Comparison of ENCODE assay signal across 8 mouse cellular contexts in genomic region chr16:43540108-43540507, GRCm38 (mm10).
DNase-seq lines count a peak whose midpoint lies in the region; ATAC-seq and TF ChIP-seq lines count a peak whose summit lies in the region.

No protein-coding gene starts in this region.

- peak; percentile 38 for DNase-seq in adrenal gland, postnatal 14 days
- DNase-seq in adrenal gland, adult 8-10 months: no peak
- DNase-seq in lung, embryonic 14.5 days: peak; percentile 83
- DNase-seq in lung, postnatal 4 days: no peak
- peak; percentile 84 for DNase-seq in embryonic facial prominence, embryonic 14.5 days (ENCODE audit: low spot score)
- DNase-seq in midbrain, embryonic 14.5 days: peak; percentile 82
- DNase-seq in thymus, postnatal 36 days: no peak
- no peak for DNase-seq in kidney, postnatal 25 days

- H3K4me3 ChIP-seq in lung, embryonic 14.5 days (ENCODE audit: low read depth, low read length): no peak overlapping the region
- no peak overlapping the region for H3K4me3 ChIP-seq in embryonic facial prominence, embryonic 14.5 days (ENCODE audit: low read depth, low read length)
- H3K4me3 ChIP-seq in midbrain, embryonic 14.5 days (replicated peaks; ENCODE audit: low read depth, low read length): no peak overlapping the region

- WGBS in lung, embryonic 14.5 days: 19% methylated on average over 3 of the region's 3 CpGs
- 19% methylated on average over 3 of the region's 3 CpGs for WGBS in embryonic facial prominence, embryonic 14.5 days
- WGBS in midbrain, embryonic 14.5 days: 31% methylated on average over 3 of the region's 3 CpGs

- H3K4me1 ChIP-seq in lung, embryonic 14.5 days (ENCODE audit: insufficient read depth): no peaks in the 10 kb centered on the region
- H3K4me1 ChIP-seq in embryonic facial prominence, embryonic 14.5 days (ENCODE audit: control insufficient read depth, insufficient read depth, low read length): peaks cover 3% of the 10 kb centered on the region; the same call in 1 of the 2 replicates
- no peaks in the 10 kb centered on the region for H3K4me1 ChIP-seq in midbrain, embryonic 14.5 days (ENCODE audit: control insufficient read depth, insufficient read depth, low read length)

- no peaks in the 10 kb centered on the region for H3K36me3 ChIP-seq in lung, embryonic 14.5 days (ENCODE audit: insufficient read depth)
- H3K36me3 ChIP-seq in embryonic facial prominence, embryonic 14.5 days (ENCODE audit: control insufficient read depth, insufficient read depth, low read length): no peaks in the 10 kb centered on the region
- no peaks in the 10 kb centered on the region for H3K36me3 ChIP-seq in midbrain, embryonic 14.5 days (ENCODE audit: control insufficient read depth, insufficient read depth, low read length)

- peak; percentile 80; the same call in 1 of the 2 replicates for ATAC-seq in lung, embryonic 14.5 days (ENCODE audit: insufficient read depth)
- ATAC-seq in embryonic facial prominence, embryonic 14.5 days (ENCODE audit: low read depth): peak; percentile 74
- peak; percentile 60; the same call in 1 of the 2 replicates for ATAC-seq in midbrain, embryonic 14.5 days (ENCODE audit: low FRiP score, low TSS enrichment)

- H3K4me2 ChIP-seq in lung, embryonic 14.5 days: no peak overlapping the region
- no peak overlapping the region for H3K4me2 ChIP-seq in embryonic facial prominence, embryonic 14.5 days (ENCODE audit: low read depth, low read length)
- H3K4me2 ChIP-seq in midbrain, embryonic 14.5 days (ENCODE audit: low read length): no peak overlapping the region

- TF ChIP-seq CTCF in lung, embryonic 14.5 days (IDR thresholded peaks at IDR 0.05; ENCODE audit: low read depth): peak; percentile 93

- H3K27me3 ChIP-seq in lung, embryonic 14.5 days (ENCODE audit: insufficient read depth, low read length): no peaks in the 10 kb centered on the region
- no peaks in the 10 kb centered on the region for H3K27me3 ChIP-seq in embryonic facial prominence, embryonic 14.5 days (replicated peaks; ENCODE audit: control insufficient read depth, insufficient read depth, low read length)
- H3K27me3 ChIP-seq in midbrain, embryonic 14.5 days (ENCODE audit: control insufficient read depth, insufficient read depth, low read length): no peaks in the 10 kb centered on the region

- H3K27ac ChIP-seq in lung, embryonic 14.5 days (ENCODE audit: low read depth): no peak overlapping the region
- 0 out of 2 replicates have a peak overlapping the region, but pooled peaks have one; percentile 13 for H3K27ac ChIP-seq in embryonic facial prominence, embryonic 14.5 days (replicated peaks; ENCODE audit: low read depth, low read length)
- H3K27ac ChIP-seq in midbrain, embryonic 14.5 days (replicated peaks; ENCODE audit: low read depth, low read length): no peak overlapping the region

- H3K9me3 ChIP-seq in lung, embryonic 14.5 days (ENCODE audit: low read depth, low read length): no peaks in the 10 kb centered on the region
- no peaks in the 10 kb centered on the region for H3K9me3 ChIP-seq in embryonic facial prominence, embryonic 14.5 days (ENCODE audit: control insufficient read depth, low read length)
- no peaks in the 10 kb centered on the region for H3K9me3 ChIP-seq in midbrain, embryonic 14.5 days (ENCODE audit: control insufficient read depth, low read length)

- no peak overlapping the region for H3K9ac ChIP-seq in lung, embryonic 14.5 days
- no peak overlapping the region for H3K9ac ChIP-seq in embryonic facial prominence, embryonic 14.5 days (ENCODE audit: low read depth, low read length)
- no peak overlapping the region for H3K9ac ChIP-seq in midbrain, embryonic 14.5 days (replicated peaks; ENCODE audit: low read length)

Comparison
In these comparisons a context has a peak if more than half of its experiments do, and no peak if none do; other contexts are left out.
1. DNase-seq: peak in adrenal gland, postnatal 14 days (single experiment), lung, embryonic 14.5 days (single experiment), embryonic facial prominence, embryonic 14.5 days (single experiment) and midbrain, embryonic 14.5 days (single experiment); none in adrenal gland, adult 8-10 months (single experiment), lung, postnatal 4 days (0 of 2), thymus, postnatal 36 days (0 of 2) and kidney, postnatal 25 days (0 of 2).
2. Peak in every context shown above with its lines, with median percentiles within 50 percentile points of each other: ATAC-seq.